Mouse (Mus musculus) forebrain, embryonic 15.5 days (tissue): ENCODE results near the gene Alkbh4. TPM values are rescaled to one million over a fixed set of nuclear protein-coding genes. Genes with fewer than 3 reads are reported as not detected.
"Not testable (repeated sequence)": the region's sequence is repeated elsewhere in the genome, so short reads cannot be mapped to it uniquely, and the experiment has no call there.

Experiments used
- ATAC-seq: fragments of 200-750 bp; cut with Nextera tagmentation; replicated peaks from 2 replicates; pipeline ENCODE4 v1.8.0; 2017; ENCODE audit warnings: mild to moderate bottlenecking, moderate TSS enrichment, moderate library complexity
- H3K27ac ChIP-seq: fragments of 300-500 bp; sonication (generic); replicated peaks from 2 replicates; pipeline ENCODE4 v1.5.1; 2015; ENCODE audit warnings: mild to moderate bottlenecking, inconsistent platforms
- H3K27me3 ChIP-seq: fragments of 300-500 bp; sonication (generic); 2 replicates; pipeline ENCODE4 v1.6.1; 2015; ENCODE audit warnings: inconsistent platforms
- H3K36me3 ChIP-seq: fragments of 300-500 bp; sonication (generic); 2 replicates; pipeline ENCODE4 v1.6.1; 2015; ENCODE audit warnings: mild to moderate bottlenecking, inconsistent platforms
- H3K4me1 ChIP-seq: fragments of 300-500 bp; sonication (generic); 2 replicates; pipeline ENCODE4 v1.6.1; 2015; ENCODE audit warnings: inconsistent platforms
- H3K4me2 ChIP-seq: fragments of 300-500 bp; sonication (generic); replicated peaks from 2 replicates; pipeline ENCODE4 v1.6.1; 2015; ENCODE audit warnings: mild to moderate bottlenecking, inconsistent platforms
- H3K4me3 ChIP-seq: fragments of 300-500 bp; sonication (generic); 2 replicates; pipeline ENCODE4 v1.5.1; 2015; ENCODE audit warnings: mild to moderate bottlenecking, inconsistent platforms
- H3K9ac ChIP-seq: fragments of 300-500 bp; sonication (generic); replicated peaks from 2 replicates; pipeline ENCODE4 v1.6.1; 2015; ENCODE audit warnings: mild to moderate bottlenecking, inconsistent platforms
- H3K9me3 ChIP-seq: fragments of 300-500 bp; sonication (generic); 2 replicates; pipeline ENCODE4 v1.6.1; 2016; ENCODE audit warnings: inconsistent platforms
- WGBS: fragments of 180-500 bp; shearing (Covaris S2); methylation state at CpG from one replicate; pipeline ENCODE4 v1.1.7; 2015; ENCODE audit warnings: mixed read lengths; 5-methylcytosine and 5-hydroxymethylcytosine counted together
- polyA plus RNA-seq: library from polyadenylated mRNA; unstranded; fragments of >200 nt; fragmentation: Nextera tagmentation; extraction: Ambion mirVana; gene quantifications from 2 replicates; pipeline ENCODE4 v1.2.1, GENCODE M21; 2015

Gene Alkbh4
- polyA plus RNA-seq, 1 experiment from 2014 or later = 19.5 TPM

DNA sequence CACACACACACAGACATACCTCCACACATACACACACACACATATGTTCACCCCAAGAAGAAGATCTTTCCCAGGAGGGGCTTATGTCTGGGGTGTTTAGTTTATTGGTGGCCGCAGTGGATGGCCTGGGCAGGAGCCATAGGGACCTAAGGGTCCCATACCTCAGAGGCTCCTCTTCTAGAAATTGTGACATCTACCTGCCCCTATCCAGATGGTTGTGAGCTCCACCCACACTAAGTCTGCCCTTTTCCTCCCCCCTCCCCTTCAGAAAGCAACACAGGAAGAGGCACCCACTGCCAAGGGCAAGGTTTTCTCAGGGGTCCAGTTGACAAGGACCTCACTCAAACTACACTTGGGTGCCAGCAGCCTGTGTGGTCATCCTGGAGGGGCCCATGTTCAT lies 11.0 kb downstream of the Alkbh4 start:
- H3K9me3 ChIP-seq = no peaks in the 10 kb centered on the region
- H3K4me1 ChIP-seq = no peaks in the 10 kb centered on the region
- peaks cover 4% of the 10 kb centered on the region; the same call in 1 of the 2 replicates for H3K36me3 ChIP-seq
- H3K27me3 ChIP-seq = no peaks in the 10 kb centered on the region
- H3K4me2 ChIP-seq = no peak overlapping the region
- no peak overlapping the region for H3K9ac ChIP-seq
- no peak overlapping the region for H3K27ac ChIP-seq
- ATAC-seq = no peak
- WGBS = 96% methylated on average over 1 of the region's 1 CpGs
- no peak overlapping the region for H3K4me3 ChIP-seq

- WGBS = 76% methylated on average over 8 of the region's 8 CpGs
- no peaks in the 10 kb centered on the region for H3K36me3 ChIP-seq
- no peak overlapping the region for H3K9ac ChIP-seq
- no peak for ATAC-seq
- no peaks in the 10 kb centered on the region for H3K9me3 ChIP-seq
- no peaks in the 10 kb centered on the region for H3K4me1 ChIP-seq
- no peaks in the 10 kb centered on the region for H3K27me3 ChIP-seq
- no peak overlapping the region for H3K4me3 ChIP-seq
- H3K27ac ChIP-seq = no peak overlapping the region
- no peak overlapping the region for H3K4me2 ChIP-seq
Observed at GRCm38 (mm10) chr5:136147704-136148103, 11.8 kb downstream of the Alkbh4 start.

- H3K9ac ChIP-seq, H3K27ac ChIP-seq, H3K4me3 ChIP-seq, H3K9me3 ChIP-seq, H3K4me1 ChIP-seq, ATAC-seq, H3K27me3 ChIP-seq, H3K36me3 ChIP-seq, H3K4me2 ChIP-seq: not testable (repeated sequence)
- 76% methylated on average over 5 of the region's 5 CpGs for WGBS
Observed at GRCm38 (mm10) chr5:136149134-136149576, 13.2 kb downstream of the Alkbh4 start.

DNA sequence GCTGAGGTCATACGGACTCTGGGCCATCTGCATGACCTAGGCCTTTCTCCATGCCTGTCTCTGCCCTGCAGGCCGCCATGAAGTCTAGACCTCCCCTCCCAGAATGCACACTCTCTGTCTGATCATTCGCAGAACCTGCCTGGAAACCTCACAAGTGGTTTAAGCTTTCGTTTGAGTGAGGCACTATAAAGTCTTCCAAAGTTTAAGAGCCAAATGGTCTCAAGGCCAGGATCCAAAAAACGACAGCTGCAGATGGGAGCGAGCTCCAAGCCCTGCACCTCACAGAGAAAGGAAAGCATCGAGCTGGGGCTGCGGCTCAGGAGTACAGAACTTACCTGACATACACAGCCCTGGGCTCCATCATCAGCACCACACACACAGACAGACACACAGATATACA lies 16.4 kb downstream of the Alkbh4 start:
- H3K4me2 ChIP-seq = no peak overlapping the region
- no peak overlapping the region for H3K27ac ChIP-seq
- H3K4me3 ChIP-seq = no peak overlapping the region
- WGBS = 77% methylated on average over 8 of the region's 8 CpGs
- H3K27me3 ChIP-seq = no peaks in the 10 kb centered on the region
- no peaks in the 10 kb centered on the region for H3K4me1 ChIP-seq
- no peaks in the 10 kb centered on the region for H3K36me3 ChIP-seq
- H3K9ac ChIP-seq = no peak overlapping the region
- no peaks in the 10 kb centered on the region for H3K9me3 ChIP-seq
- no peak for ATAC-seq

DNA sequence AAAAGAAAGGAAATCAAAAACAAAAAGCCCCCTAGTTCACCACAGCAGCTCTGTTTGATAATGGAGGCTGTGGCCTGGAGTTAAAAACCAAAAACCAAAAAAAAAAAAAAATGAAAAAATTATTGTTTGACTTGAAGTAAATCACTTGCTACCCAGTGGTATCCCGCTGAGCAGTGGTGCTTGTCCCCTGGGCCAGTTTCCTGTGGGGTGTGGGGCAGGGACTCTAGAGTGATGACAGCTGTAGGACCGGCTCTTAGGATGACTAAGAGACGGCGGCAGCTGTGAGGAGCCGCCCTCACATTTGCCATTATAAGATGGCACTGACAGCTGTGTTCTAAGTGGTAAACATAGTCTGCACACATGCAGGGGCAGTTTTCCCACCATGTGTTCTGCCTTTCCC lies 19.5 kb downstream of the Alkbh4 start:
- Histone ChIP-seq H3K9me3 (no peaks in the 10 kb centered on the region), H3K4me1 (no peaks in the 10 kb centered on the region), H3K4me2 (no peak overlapping the region), H3K27me3 (no peaks in the 10 kb centered on the region), H3K4me3 (no peak overlapping the region), H3K36me3 (no peaks in the 10 kb centered on the region), H3K9ac (no peak overlapping the region), H3K27ac (no peak overlapping the region)
- 90% methylated on average over 5 of the region's 5 CpGs for WGBS
- no peak for ATAC-seq

DNA sequence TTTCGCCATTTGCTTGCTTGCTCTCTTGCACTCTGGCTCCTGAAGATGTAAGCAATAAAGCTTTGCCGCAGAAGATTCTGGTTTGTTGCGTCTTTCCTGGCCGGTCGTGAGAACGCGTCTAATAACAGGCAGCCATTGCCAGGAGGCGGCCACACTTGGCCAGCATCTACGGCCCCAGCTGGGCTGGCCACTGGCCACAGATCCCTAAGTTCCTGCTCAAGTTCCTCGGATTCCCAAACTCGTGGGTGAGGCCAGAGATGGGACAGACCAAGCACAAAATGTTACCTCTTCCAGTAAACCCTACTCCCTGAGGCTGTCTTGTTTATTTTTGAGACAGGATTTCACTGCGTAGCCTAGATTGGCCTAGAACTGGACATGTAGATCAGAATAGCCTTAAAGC lies 24.1 kb downstream of the Alkbh4 start:
- not testable (repeated sequence) for ATAC-seq, H3K27me3 ChIP-seq, H3K4me3 ChIP-seq, H3K9ac ChIP-seq, H3K36me3 ChIP-seq, H3K27ac ChIP-seq, H3K4me2 ChIP-seq, H3K9me3 ChIP-seq, H3K4me1 ChIP-seq
- WGBS = 88% methylated on average over 11 of the region's 12 CpGs

GRCm38 (mm10) chr5:136163807-136164474 lies 28.0 kb downstream of the Alkbh4 start:
- Histone ChIP-seq H3K4me2 (no peak overlapping the region), H3K9me3 (no peaks in the 10 kb centered on the region), H3K4me3 (no peak overlapping the region), H3K9ac (no peak overlapping the region), H3K4me1 (0 out of 2 replicates have a peak, but pooled peaks cover 3% of the 10 kb centered on the region), H3K36me3 (peaks cover 12% of the 10 kb centered on the region), H3K27ac (0 out of 2 replicates have a peak overlapping the region, but pooled peaks have one; percentile 3), H3K27me3 (no peaks in the 10 kb centered on the region)
- WGBS = 80% methylated on average over 11 of the region's 11 CpGs
- peak; percentile 35; the same call in 1 of the 2 replicates for ATAC-seq

- WGBS = 76% methylated on average over 8 of the region's 8 CpGs
- H3K4me2 ChIP-seq = no peak overlapping the region
- no peak overlapping the region for H3K4me3 ChIP-seq
- no peak overlapping the region for H3K9ac ChIP-seq
- H3K4me1 ChIP-seq = peaks cover 13% of the 10 kb centered on the region
- H3K27ac ChIP-seq = no peak overlapping the region; the same call in 1 of the 2 replicates
- no peaks in the 10 kb centered on the region for H3K9me3 ChIP-seq
- H3K36me3 ChIP-seq = peaks cover 12% of the 10 kb centered on the region
- ATAC-seq = no peak
- no peaks in the 10 kb centered on the region for H3K27me3 ChIP-seq
Observed at GRCm38 (mm10) chr5:136165246-136165645, 29.3 kb downstream of the Alkbh4 start.

- Histone ChIP-seq H3K27me3 (no peaks in the 10 kb centered on the region; the same call in 1 of the 2 replicates), H3K4me1 (peaks cover 30% of the 10 kb centered on the region), H3K27ac (no peak overlapping the region), H3K4me2 (no peak overlapping the region), H3K9me3 (no peaks in the 10 kb centered on the region), H3K4me3 (no peak overlapping the region), H3K9ac (no peak overlapping the region), H3K36me3 (peaks cover 12% of the 10 kb centered on the region)
- ATAC-seq = no peak
- 93% methylated on average over 4 of the region's 4 CpGs for WGBS
Observed at GRCm38 (mm10) chr5:136167296-136167695, 31.4 kb downstream of the Alkbh4 start.

GRCm38 (mm10) chr5:136168071-136168470 lies 32.1 kb downstream of the Alkbh4 start:
- Histone ChIP-seq H3K9me3 (no peaks in the 10 kb centered on the region), H3K27me3 (no peaks in the 10 kb centered on the region; the same call in 1 of the 2 replicates), H3K4me1 (peaks cover 31% of the 10 kb centered on the region), H3K27ac (no peak overlapping the region), H3K36me3 (peaks cover 12% of the 10 kb centered on the region), H3K4me2 (no peak overlapping the region), H3K9ac (no peak overlapping the region), H3K4me3 (no peak overlapping the region)
- ATAC-seq = no peak
- 92% methylated on average over 3 of the region's 3 CpGs for WGBS

GRCm38 (mm10) chr5:136169626-136170511 lies 33.9 kb downstream of the Alkbh4 start:
- Histone ChIP-seq H3K9me3 (no peaks in the 10 kb centered on the region), H3K4me1 (peaks cover 44% of the 10 kb centered on the region), H3K36me3 (peaks cover 12% of the 10 kb centered on the region), H3K9ac (peak overlapping the region; percentile 79), H3K27ac (peak overlapping the region; percentile 83), H3K27me3 (no peaks in the 10 kb centered on the region; the same call in 1 of the 2 replicates), H3K4me3 (peak overlapping the region; percentile 68), H3K4me2 (peak overlapping the region; percentile 95)
- 9% methylated on average over 15 of the region's 15 CpGs for whole genome bisulfite sequencing
- ATAC-seq = peak; percentile 39; the same call in 1 of the 2 replicates
